Mouse (Mus musculus) B cell, adult (primary cell): Measurements from ENCODE around the gene Olfr1034. TPM values are rescaled to one million over a fixed set of nuclear protein-coding genes. Genes with fewer than 3 reads are reported as not detected.

Source experiments
- total RNA-seq: library from RNA; stranded (reverse); gene quantifications from 4 replicates; pipeline ENCODE4 v1.2.4, GENCODE M21; 2023; ENCODE audit not compliant: inconsistent age

The Olfr1034 gene
- not detected in 4 replicates for total RNA-seq

DNA sequence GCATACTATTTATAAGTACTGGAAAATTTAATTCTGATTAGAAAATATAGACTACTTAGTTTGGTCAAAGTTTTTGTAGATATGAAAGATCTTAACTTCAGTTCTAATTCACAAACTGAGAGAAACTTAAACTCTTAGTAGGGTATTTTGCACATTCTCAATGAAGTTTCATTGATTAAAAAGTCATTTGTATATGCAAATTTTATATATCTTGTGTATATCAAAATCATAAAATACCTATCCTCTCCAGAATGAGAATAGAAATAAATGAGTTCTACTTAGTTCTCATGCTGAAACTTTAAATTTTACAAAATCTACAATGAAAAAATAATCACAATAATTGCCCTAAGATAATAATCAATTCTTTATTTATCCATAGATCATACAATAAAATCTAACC, at the start of gene Olfr1034:
Olfr1034 (plus strand) TSS at position 301 of the 400 bp plus-strand sequence.

DNA sequence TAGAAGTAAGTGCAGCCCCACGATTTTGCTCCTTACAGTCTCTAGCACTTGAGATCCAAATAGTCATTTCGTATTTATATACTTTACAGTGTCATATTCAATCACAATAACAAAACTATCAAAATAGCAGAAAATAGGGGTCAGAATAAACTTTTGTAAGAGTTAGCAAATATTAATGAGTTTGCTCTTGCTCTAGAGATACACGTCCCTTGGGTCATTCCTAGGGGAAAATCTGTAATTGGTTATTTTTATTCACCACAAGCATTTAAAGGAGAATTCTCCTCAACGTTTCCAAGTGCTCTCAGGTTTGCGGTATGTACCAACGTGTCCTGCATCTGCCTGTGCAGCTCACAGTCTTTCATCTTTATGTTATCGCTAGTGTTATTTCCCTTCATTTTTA, 40.4 kb upstream of the Olfr1034 start, which contains the start of gene Olfr1032:
Olfr1032 (plus strand) TSS at position 301 of the 400 bp plus-strand sequence.

DNA sequence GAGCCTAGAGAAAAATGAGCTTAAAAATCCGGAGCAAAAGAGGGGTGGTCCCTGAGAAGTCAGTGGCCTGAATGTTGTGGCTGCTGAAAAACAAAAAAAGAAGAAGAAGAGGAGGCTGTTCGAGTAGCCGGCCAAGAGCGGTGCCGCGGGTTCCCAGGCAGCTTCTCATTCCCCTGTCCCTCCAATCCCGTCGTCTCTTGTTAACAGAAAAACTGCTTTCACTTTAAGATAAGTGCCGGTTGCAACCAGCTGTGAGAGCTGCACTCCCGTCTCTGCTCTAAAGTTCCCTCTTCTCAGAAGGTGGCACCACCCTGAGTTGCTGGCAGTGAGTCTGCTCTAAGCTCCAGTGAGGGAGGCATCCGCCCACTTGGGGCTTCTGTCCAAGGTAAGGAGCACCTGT, 25.3 kb upstream of the Olfr1034 start, which contains the start of gene Olfr1033:
Olfr1033 (plus strand) TSS at position 228 of the 400 bp plus-strand sequence.

DNA sequence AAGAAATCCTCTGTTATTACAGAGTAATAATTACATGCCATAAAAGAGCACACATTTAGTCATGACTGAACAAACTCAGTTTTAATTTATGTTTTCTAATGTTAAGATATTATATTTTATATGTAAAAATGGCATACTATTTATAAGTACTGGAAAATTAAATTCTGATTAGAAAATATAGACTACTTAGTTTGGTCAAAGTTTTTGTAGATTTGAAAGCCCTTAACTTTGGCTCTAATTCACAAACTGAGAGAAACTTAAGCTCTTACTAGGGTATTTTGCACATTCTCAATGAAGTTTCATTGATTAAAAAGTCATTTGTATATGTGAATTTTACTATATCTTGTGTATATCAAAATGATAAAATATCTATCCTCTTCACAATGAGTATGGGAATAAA, 28.0 kb downstream of the Olfr1034 start, which contains the start of gene Olfr1036:
Olfr1036 (plus strand) TSS at position 301 of the 400 bp plus-strand sequence.

DNA sequence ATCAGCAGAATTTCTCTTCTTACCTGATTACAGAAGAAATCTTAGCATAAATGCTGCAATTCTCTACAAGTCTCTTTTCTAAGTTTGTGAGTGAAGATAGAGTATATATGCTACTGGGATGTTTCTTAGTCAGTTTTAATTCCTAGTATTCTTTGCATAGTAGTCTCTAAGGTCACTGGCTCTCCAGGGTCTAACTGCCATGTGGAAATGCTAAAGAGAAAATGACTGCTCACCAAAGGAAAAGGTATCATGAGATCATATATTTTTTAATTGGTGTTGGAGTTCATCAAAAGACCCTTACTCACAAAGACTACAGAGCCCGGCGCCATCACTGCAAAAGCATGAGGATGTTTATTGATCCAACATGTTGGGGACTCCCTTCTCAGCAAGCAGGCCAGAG, 41.6 kb downstream of the Olfr1034 start, which contains the start of gene Olfr1037:
Olfr1037 (minus strand) TSS at position 101 of the 400 bp plus-strand sequence.

Other genes starting within 250 kb of the Olfr1034 start
- gene Olfr1016, start 243.3 kb upstream of the Olfr1034 start, total RNA-seq, result not detected in 4 replicates
- not detected in 4 replicates for gene Olfr1018, start 227.4 kb upstream of the Olfr1034 start, total RNA-seq
- not detected in 4 replicates for gene Olfr1019, start 200.4 kb upstream of the Olfr1034 start, total RNA-seq
- not detected in 4 replicates for gene Olfr1020, start 198.8 kb upstream of the Olfr1034 start, total RNA-seq
- not detected in 4 replicates for gene Olfr1022, start 177.3 kb upstream of the Olfr1034 start, total RNA-seq
- not detected in 4 replicates for gene Olfr1023, start 160.2 kb upstream of the Olfr1034 start, total RNA-seq
- gene Olfr1024, start 140.8 kb upstream of the Olfr1034 start, total RNA-seq, result not detected in 4 replicates
- not detected in 4 replicates for gene Olfr1025-ps1, start 130.7 kb upstream of the Olfr1034 start, total RNA-seq
- gene Olfr1026, start 124.3 kb upstream of the Olfr1034 start, total RNA-seq, result not detected in 4 replicates
- gene Olfr1028, start 95.4 kb upstream of the Olfr1034 start, total RNA-seq, result not detected in 4 replicates
- 0.12 TPM in 1 of 4 replicates, not detected in the others for gene Olfr1029, start 72.0 kb upstream of the Olfr1034 start, total RNA-seq
- not detected in 4 replicates for gene Olfr1030, start 66.6 kb upstream of the Olfr1034 start, total RNA-seq
- not detected in 4 replicates for gene Olfr1031, start 55.6 kb upstream of the Olfr1034 start, total RNA-seq
- gene Olfr1032, start 40.3 kb upstream of the Olfr1034 start, total RNA-seq, result not detected in 4 replicates
- not detected in 4 replicates for gene Olfr1033, start 25.2 kb upstream of the Olfr1034 start, total RNA-seq
- gene Olfr1036, start 28.1 kb downstream of the Olfr1034 start, total RNA-seq, result not detected in 4 replicates
- gene Olfr1037, start 41.5 kb downstream of the Olfr1034 start, total RNA-seq, result not detected in 4 replicates
- gene Olfr1039, start 90.1 kb downstream of the Olfr1034 start, total RNA-seq, result not detected in 4 replicates
- not detected in 4 replicates for gene Olfr1040, start 100.9 kb downstream of the Olfr1034 start, total RNA-seq
- gene Olfr1042, start 116.0 kb downstream of the Olfr1034 start, total RNA-seq, result not detected in 4 replicates
- not detected in 4 replicates for gene Olfr1043, start 121.7 kb downstream of the Olfr1034 start, total RNA-seq
- gene Olfr1044, start 132.0 kb downstream of the Olfr1034 start, total RNA-seq, result not detected in 4 replicates
- gene Olfr52, start 139.8 kb downstream of the Olfr1034 start, total RNA-seq, result not detected in 4 replicates
- not detected in 4 replicates for gene Olfr1045, start 157.1 kb downstream of the Olfr1034 start, total RNA-seq
- gene Olfr1046, start 173.5 kb downstream of the Olfr1034 start, total RNA-seq, result not detected in 4 replicates
- gene Olfr1047, start 185.5 kb downstream of the Olfr1034 start, total RNA-seq, result not detected in 4 replicates
- not detected in 4 replicates for gene Olfr1048, start 194.4 kb downstream of the Olfr1034 start, total RNA-seq
- gene Olfr1049, start 212.5 kb downstream of the Olfr1034 start, total RNA-seq, result not detected in 4 replicates
- not detected in 4 replicates for gene Olfr1051, start 233.2 kb downstream of the Olfr1034 start, total RNA-seq
- not detected in 4 replicates for gene Olfr1052, start 246.6 kb downstream of the Olfr1034 start, total RNA-seq